Mouse (Mus musculus) spleen, adult 2 months (tissue): ENCODE measurements around the gene Bcl2. TPM values are rescaled to one million over a fixed set of nuclear protein-coding genes. Genes with fewer than 3 reads are reported as not detected.

Experiments
- DNase-seq, 2 experiments: peaks; one replicate each; pipeline versions ENCODE4 v3.0.0 to v3.0.0-alpha.2; 2012 to 2021; ENCODE audit warnings: low spot score in 2 of 2, low read depth in 1 of 2
- H3K27ac ChIP-seq: fragments of 200-500 bp; 2 replicates; pipeline ENCODE4 v1.5.1; 2012; ENCODE audit warnings: low read length, inconsistent platforms; ENCODE audit not compliant: insufficient read depth
- H3K27me3 ChIP-seq: fragments of 200-500 bp; 2 replicates; pipeline ENCODE4 v1.6.1; 2012; ENCODE audit warnings: mild to moderate bottlenecking, moderate library complexity, low read length, inconsistent platforms; ENCODE audit not compliant: control insufficient read depth, insufficient read depth
- H3K36me3 ChIP-seq: fragments of 200-500 bp; 2 replicates; pipeline ENCODE4 v1.6.1; 2012; ENCODE audit warnings: mild to moderate bottlenecking, low read length, inconsistent platforms; ENCODE audit not compliant: control insufficient read depth, insufficient read depth
- H3K4me1 ChIP-seq: fragments of 200-500 bp; 2 replicates; pipeline ENCODE4 v1.6.1; 2011; ENCODE audit warnings: inconsistent platforms; ENCODE audit not compliant: control insufficient read depth, insufficient read depth, insufficient read length
- H3K4me3 ChIP-seq: fragments of 200-500 bp; 2 replicates; pipeline ENCODE4 v1.5.1; 2011; ENCODE audit warnings: mild to moderate bottlenecking, inconsistent platforms; ENCODE audit not compliant: insufficient read depth, insufficient read length; ENCODE audit errors: extremely low read depth
- CTCF ChIP-seq: fragments of 200-500 bp; IDR thresholded peaks from 2 replicates; pipeline ENCODE4 v1.5.1; 2011; ENCODE audit warnings: mild to moderate bottlenecking, inconsistent platforms; ENCODE audit not compliant: insufficient read depth, insufficient read length, insufficient replicate concordance; ENCODE audit errors: extremely low read depth
- POLR2A ChIP-seq: fragments of 200-500 bp; IDR thresholded peaks from 2 replicates; pipeline ENCODE4 v1.6.1; 2011; ENCODE audit warnings: low read depth, low read length, inconsistent platforms
- WGBS: fragments of 180-500 bp; shearing (Covaris S2); methylation state at CpG from one replicate; pipeline ENCODE4 v1.1.7; 2018; 5-methylcytosine and 5-hydroxymethylcytosine counted together
- polyA plus RNA-seq: library from polyadenylated mRNA; depleted of rRNA; stranded (reverse); fragments of >200 nt; gene quantifications from 2 replicates; pipeline ENCODE4 v1.2.3, GENCODE M21; 2012

The Bcl2 gene
- polyA plus RNA-seq, 1 experiment, result 10.6 TPM

- Histone ChIP-seq H3K4me3 (peak overlapping the region; percentile 5; the same call in 1 of the 2 replicates), H3K4me1 (peaks cover 22% of the 10 kb centered on the region), H3K27me3 (no peaks in the 10 kb centered on the region), H3K36me3 (no peaks in the 10 kb centered on the region), H3K27ac (peak overlapping the region; percentile 24)
- WGBS, result 36% methylated on average over 18 of the region's 18 CpGs
- no peak for DNase-seq
- TF ChIP-seq CTCF, result no peak
- TF ChIP-seq POLR2A, result no peak
Observed at GRCm38 (mm10) chr1:106687435-106688160, 26.5 kb downstream of the Bcl2 start.

DNA sequence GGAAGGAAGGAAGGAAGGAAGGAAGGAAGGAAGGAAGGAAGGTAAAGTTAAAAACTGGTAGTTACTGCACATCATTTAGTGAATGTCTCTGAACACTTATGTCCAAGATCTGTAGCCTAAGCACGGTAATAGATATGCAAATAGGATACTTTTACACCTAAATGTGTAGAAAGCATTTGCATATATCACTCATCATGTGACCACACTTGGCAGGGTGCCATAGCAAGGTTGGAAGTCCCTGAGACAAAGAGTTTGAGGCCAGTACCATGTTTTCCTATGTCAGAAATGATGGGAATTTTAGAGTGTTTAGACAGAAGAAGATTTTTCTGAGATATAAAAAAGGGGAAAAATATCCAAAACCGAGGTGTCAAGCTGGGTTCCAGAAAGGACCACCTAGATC is 28.4 kb downstream of the Bcl2 start:
- Histone ChIP-seq H3K27ac (no peak overlapping the region), H3K27me3 (no peaks in the 10 kb centered on the region), H3K36me3 (no peaks in the 10 kb centered on the region), H3K4me3 (no peak overlapping the region), H3K4me1 (peaks cover 22% of the 10 kb centered on the region)
- TF ChIP-seq POLR2A (no peak), CTCF (no peak)
- WGBS, result 59% methylated on average over 2 of the region's 2 CpGs
- peak; percentile 35 to 39 for DNase-seq

DNA sequence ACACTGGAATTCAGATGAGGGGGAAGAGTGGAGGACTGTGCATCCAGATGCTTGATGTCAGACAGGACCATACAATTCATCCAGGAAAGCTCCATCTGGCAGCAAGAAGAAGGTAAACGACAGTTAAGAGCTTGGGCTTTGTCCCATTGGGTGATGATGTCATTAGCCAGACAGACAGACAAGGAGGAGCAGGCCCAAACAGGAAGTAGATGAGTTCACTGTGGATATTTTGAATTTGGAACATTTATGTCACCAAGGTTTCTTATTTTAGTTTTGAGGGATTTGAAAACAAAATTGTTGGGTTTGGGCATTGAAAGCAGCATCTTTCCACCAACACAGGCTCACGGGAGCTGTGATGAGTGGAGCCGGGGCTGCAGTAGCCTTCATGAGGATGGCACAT is 29.5 kb downstream of the Bcl2 start:
- no peak for TF ChIP-seq CTCF
- 71% methylated on average over 3 of the region's 3 CpGs for WGBS
- DNase-seq, result no peak
- no peak overlapping the region for H3K27ac ChIP-seq
- no peak overlapping the region for H3K4me3 ChIP-seq
- no peaks in the 10 kb centered on the region for H3K36me3 ChIP-seq
- no peaks in the 10 kb centered on the region for H3K27me3 ChIP-seq
- H3K4me1 ChIP-seq, result peaks cover 22% of the 10 kb centered on the region

- DNase-seq, result no peak
- Histone ChIP-seq H3K27ac (no peak overlapping the region), H3K27me3 (no peaks in the 10 kb centered on the region), H3K4me1 (peaks cover 18% of the 10 kb centered on the region), H3K36me3 (no peaks in the 10 kb centered on the region), H3K4me3 (no peak overlapping the region)
- WGBS, result 70% methylated on average over 3 of the region's 3 CpGs
- TF ChIP-seq POLR2A, result no peak
- no peak for TF ChIP-seq CTCF
Observed at GRCm38 (mm10) chr1:106682829-106683228, 31.2 kb downstream of the Bcl2 start.

DNA sequence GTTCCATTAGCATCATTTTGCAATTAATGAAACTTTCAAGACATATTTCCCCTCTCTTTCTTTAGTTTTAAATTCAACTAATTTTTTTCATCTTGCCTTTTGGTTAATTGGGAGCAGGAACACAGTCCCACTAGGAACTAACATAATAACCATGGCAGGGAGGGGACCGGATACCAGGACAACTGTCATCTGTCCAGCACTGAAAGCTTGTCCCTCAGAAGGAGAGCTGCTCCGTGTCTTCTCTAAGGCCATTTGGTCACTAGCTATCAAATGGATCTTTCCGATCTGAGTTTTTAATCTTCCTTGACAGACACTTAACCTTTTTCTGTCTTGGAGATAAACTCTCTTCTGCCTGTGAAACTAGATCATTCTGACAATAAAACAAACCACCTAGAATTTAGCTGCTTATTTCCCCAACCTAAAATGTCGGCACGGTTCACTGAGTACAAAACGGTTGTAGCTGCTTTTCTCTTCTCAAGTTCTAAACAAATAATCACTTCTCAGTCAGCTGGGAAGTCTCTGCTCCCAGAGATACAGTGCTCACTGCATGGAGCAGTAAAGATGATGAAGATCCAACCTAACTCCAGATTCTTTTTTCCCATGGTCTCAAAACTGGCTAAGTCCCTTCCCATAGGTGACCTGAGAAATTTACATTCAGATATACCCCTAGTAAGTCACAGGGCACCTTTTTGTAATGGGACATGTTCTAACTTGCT is 34.1 kb downstream of the Bcl2 start:
- TF ChIP-seq CTCF (no peak), POLR2A (no peak)
- Histone ChIP-seq H3K27me3 (no peaks in the 10 kb centered on the region), H3K4me1 (peaks cover 9% of the 10 kb centered on the region; the same call in 1 of the 2 replicates), H3K36me3 (no peaks in the 10 kb centered on the region), H3K27ac (no peak overlapping the region), H3K4me3 (no peak overlapping the region)
- 80% methylated on average over 6 of the region's 6 CpGs for WGBS
- no peak for DNase-seq

- Histone ChIP-seq H3K4me1 (peaks cover 2% of the 10 kb centered on the region; the same call in 1 of the 2 replicates), H3K27ac (no peak overlapping the region), H3K27me3 (no peaks in the 10 kb centered on the region), H3K4me3 (no peak overlapping the region), H3K36me3 (no peaks in the 10 kb centered on the region)
- no peak for DNase-seq
- TF ChIP-seq POLR2A (no peak), CTCF (no peak)
- WGBS, result 55% methylated on average over 5 of the region's 5 CpGs
Observed at GRCm38 (mm10) chr1:106678060-106678478, 36.0 kb downstream of the Bcl2 start.
